Mouse (Mus musculus) frontal cortex, adult (tissue): ENCODE measurements around the gene Ets2.
"Not testable (repeated sequence)": the region's sequence is repeated elsewhere in the genome, so short reads cannot be mapped to it uniquely, and the experiment has no call there.

Experiments used
- ATAC-seq: cut with Nextera tagmentation; 2 replicates; pipeline ENCODE4 v1.9.2; 2017; ENCODE audit warnings: mild to moderate bottlenecking, moderate library complexity, mixed read lengths; ENCODE audit not compliant: low TSS enrichment

The Ets2 gene

GRCm38 (mm10) chr16:95734785-95735184, 32.9 kb downstream of the Ets2 start:
- ATAC-seq: no peak

GRCm38 (mm10) chr16:95736059-95736458, 34.2 kb downstream of the Ets2 start:
- no peak for ATAC-seq

GRCm38 (mm10) chr16:95736470-95736869, 34.6 kb downstream of the Ets2 start:
- no peak for ATAC-seq

- ATAC-seq: peak; percentile 96
Observed at GRCm38 (mm10) chr16:95739522-95739921, 37.6 kb downstream of the Ets2 start.

GRCm38 (mm10) chr16:95741358-95741757, 39.5 kb downstream of the Ets2 start:
- no peak for ATAC-seq

GRCm38 (mm10) chr16:95741915-95742739, 40.3 kb downstream of the Ets2 start:
- no peak for ATAC-seq

GRCm38 (mm10) chr16:95742740-95743030, 40.8 kb downstream of the Ets2 start:
- ATAC-seq: no peak

- no peak for ATAC-seq
Observed at GRCm38 (mm10) chr16:95743104-95743503, 41.2 kb downstream of the Ets2 start.

GRCm38 (mm10) chr16:95744771-95745170, 42.9 kb downstream of the Ets2 start:
- no peak for ATAC-seq

GRCm38 (mm10) chr16:95745685-95746084, 43.8 kb downstream of the Ets2 start:
- ATAC-seq: no peak

- ATAC-seq: no peak
Observed at GRCm38 (mm10) chr16:95746565-95746964, 44.7 kb downstream of the Ets2 start.

GRCm38 (mm10) chr16:95749291-95750103, 47.6 kb downstream of the Ets2 start:
- ATAC-seq: peak; percentile 50; the same call in 1 of the 2 replicates

- ATAC-seq: no peak
Observed at GRCm38 (mm10) chr16:95750211-95750629, 48.3 kb downstream of the Ets2 start.

- ATAC-seq: no peak
Observed at GRCm38 (mm10) chr16:95752502-95752901, 50.6 kb downstream of the Ets2 start.

- no peak for ATAC-seq
Observed at GRCm38 (mm10) chr16:95753295-95753694, 51.4 kb downstream of the Ets2 start.

- no peak for ATAC-seq
Observed at GRCm38 (mm10) chr16:95759151-95759987, 57.5 kb downstream of the Ets2 start.

- peak; percentile 78 for ATAC-seq
Observed at GRCm38 (mm10) chr16:95759988-95760391, 58.1 kb downstream of the Ets2 start.

GRCm38 (mm10) chr16:95761742-95762141, 59.9 kb downstream of the Ets2 start:
- no peak; the same call in 1 of the 2 replicates for ATAC-seq

- ATAC-seq: no peak
Observed at GRCm38 (mm10) chr16:95763201-95763600, 61.3 kb downstream of the Ets2 start.

GRCm38 (mm10) chr16:95764041-95764440, 62.2 kb downstream of the Ets2 start:
- ATAC-seq: not testable (repeated sequence)

- no peak for ATAC-seq
Observed at GRCm38 (mm10) chr16:95766181-95766580, 64.3 kb downstream of the Ets2 start.

- ATAC-seq: no peak
Observed at GRCm38 (mm10) chr16:95767246-95767645, 65.4 kb downstream of the Ets2 start.
